ENCODE assay signal across 36 mouse cellular contexts in genomic region chr9:44994962-44995361, GRCm38 (mm10). TPM values are rescaled to one million over a fixed set of nuclear protein-coding genes. Genes with fewer than 3 reads are reported as not detected.
"Had no signal": no experiment of that assay in that cellular context is flagged by ENCODE, and none has a peak within 500 bp of the region (broad histone marks: within the 10 kb centered on the region; RNA-seq: fewer than 3 reads in every experiment).

No protein-coding gene starts in this region.

- DNase-seq: cerebellum, adult 9-11 months; cerebellum, postnatal 10 days; cerebellum, postnatal 14 days; cerebellum, postnatal 25 days; cerebellum, postnatal 36 days; embryo, embryonic 11 days; forebrain, postnatal 0 days; gastrocnemius, adult 2 months; gastrocnemius, postnatal 10 days; gastrocnemius, postnatal 14 days; gastrocnemius, postnatal 25 days; gastrocnemius, postnatal 36 days; heart, adult 11 months; heart, adult 18-20 months; heart, adult 2 months had no signal

- H3K4me1 ChIP-seq: embryonic facial prominence, embryonic 10.5 days; embryonic facial prominence, embryonic 12.5 days; embryonic facial prominence, embryonic 13.5 days; embryonic facial prominence, embryonic 15.5 days; forebrain, embryonic 10.5 days; forebrain, embryonic 12.5 days; forebrain, embryonic 13.5 days; forebrain, embryonic 15.5 days had no signal

- H3K9me3 ChIP-seq: embryonic facial prominence, embryonic 12.5 days; embryonic facial prominence, embryonic 13.5 days; embryonic facial prominence, embryonic 15.5 days; forebrain, embryonic 10.5 days; forebrain, embryonic 12.5 days; forebrain, embryonic 13.5 days; forebrain, embryonic 15.5 days had no signal

- H3K27ac ChIP-seq: embryonic facial prominence, embryonic 10.5 days; embryonic facial prominence, embryonic 12.5 days; embryonic facial prominence, embryonic 13.5 days; embryonic facial prominence, embryonic 15.5 days; forebrain, embryonic 10.5 days; forebrain, embryonic 12.5 days; forebrain, embryonic 13.5 days; forebrain, embryonic 15.5 days; gastrocnemius, adult 2 months; heart, adult 2 months had no signal

- H3K9ac ChIP-seq: embryonic facial prominence, embryonic 12.5 days; embryonic facial prominence, embryonic 13.5 days; embryonic facial prominence, embryonic 15.5 days; forebrain, embryonic 12.5 days; forebrain, embryonic 13.5 days; forebrain, embryonic 15.5 days; forebrain, postnatal 0 days had no signal

- H3K27me3 ChIP-seq: embryonic facial prominence, embryonic 12.5 days; forebrain, embryonic 13.5 days; forebrain, embryonic 15.5 days had no signal

- H3K4me3 ChIP-seq: embryonic facial prominence, embryonic 10.5 days; embryonic facial prominence, embryonic 12.5 days; embryonic facial prominence, embryonic 13.5 days; embryonic facial prominence, embryonic 15.5 days; erythroblast, embryonic 14.5 days; forebrain, embryonic 10.5 days; forebrain, embryonic 12.5 days; forebrain, embryonic 13.5 days; forebrain, embryonic 15.5 days; gastrocnemius, adult 2 months; heart, adult 2 months had no signal

- H3K36me3 ChIP-seq: embryonic facial prominence, embryonic 10.5 days; embryonic facial prominence, embryonic 12.5 days; embryonic facial prominence, embryonic 13.5 days; embryonic facial prominence, embryonic 15.5 days; forebrain, embryonic 10.5 days; forebrain, embryonic 12.5 days; forebrain, embryonic 15.5 days had no signal

- H3K4me2 ChIP-seq: embryonic facial prominence, embryonic 12.5 days; embryonic facial prominence, embryonic 13.5 days; embryonic facial prominence, embryonic 15.5 days; forebrain, embryonic 12.5 days; forebrain, embryonic 13.5 days; forebrain, embryonic 15.5 days had no signal

RNA-seq across cellular contexts. Expression of gene Cd3d, which starts 13.4 kb away (rescaled TPM):
- total RNA-seq: forebrain, postnatal 0 days; gastrocnemius, adult 18-20 months; gastrocnemius, adult 2 months; gastrocnemius, adult 8-10 months; gastrocnemius, postnatal 25 days; heart, adult 8-10 months had no signal
- polyA plus RNA-seq: cortical plate, adult 2 months; embryonic facial prominence, embryonic 10.5 days; embryonic facial prominence, embryonic 11.5 days; embryonic facial prominence, embryonic 12.5 days; embryonic facial prominence, embryonic 13.5 days; embryonic facial prominence, embryonic 14.5 days; embryonic facial prominence, embryonic 15.5 days; erythroblast, embryonic 14.5 days; forebrain, embryonic 10.5 days; forebrain, embryonic 11.5 days; forebrain, embryonic 12.5 days; forebrain, embryonic 13.5 days; forebrain, embryonic 14.5 days; forebrain, embryonic 15.5 days; forebrain, embryonic 16.5 days; forebrain, postnatal 0 days had no signal

RNA-seq across cellular contexts. Expression of gene Cd3e, which starts 14.5 kb away (rescaled TPM):
- total RNA-seq: common myeloid progenitor, adult 5-6 weeks; forebrain, postnatal 0 days; gastrocnemius, adult 18-20 months; gastrocnemius, adult 2 months; gastrocnemius, adult 8-10 months; gastrocnemius, postnatal 10 days; gastrocnemius, postnatal 14 days; granulocyte monocyte progenitor cell, adult 5-6 weeks had no signal
- polyA plus RNA-seq: cortical plate, adult 2 months; embryonic facial prominence, embryonic 10.5 days; embryonic facial prominence, embryonic 11.5 days; embryonic facial prominence, embryonic 12.5 days; embryonic facial prominence, embryonic 13.5 days; forebrain, embryonic 10.5 days; forebrain, embryonic 11.5 days; forebrain, embryonic 12.5 days; forebrain, embryonic 13.5 days; forebrain, embryonic 14.5 days; forebrain, embryonic 15.5 days; forebrain, embryonic 16.5 days; forebrain, postnatal 0 days had no signal

RNA-seq across cellular contexts. Expression of gene Cd3g, which starts 14.7 kb away (rescaled TPM):
- total RNA-seq: forebrain, postnatal 0 days; gastrocnemius, adult 18-20 months; gastrocnemius, adult 2 months; gastrocnemius, adult 8-10 months; gastrocnemius, postnatal 10 days; granulocyte monocyte progenitor cell, adult 5-6 weeks had no signal
- polyA plus RNA-seq: cortical plate, adult 2 months; embryonic facial prominence, embryonic 10.5 days; embryonic facial prominence, embryonic 11.5 days; embryonic facial prominence, embryonic 12.5 days; erythroblast, embryonic 14.5 days; forebrain, embryonic 10.5 days; forebrain, embryonic 11.5 days; forebrain, embryonic 13.5 days; forebrain, embryonic 14.5 days; forebrain, embryonic 15.5 days; forebrain, embryonic 16.5 days; forebrain, postnatal 0 days; frontal cortex, adult 2 months had no signal

RNA-seq across cellular contexts. Expression of gene Mpzl2, which starts 44.6 kb away (rescaled TPM):
- total RNA-seq: common myeloid progenitor, adult 5-6 weeks; granulocyte monocyte progenitor cell, adult 5-6 weeks had no signal
- polyA plus RNA-seq: erythroblast, embryonic 14.5 days; forebrain, embryonic 13.5 days had no signal
